Mouse (Mus musculus) olfactory bulb, adult 2 months (tissue): ENCODE measurements around the gene Clmp. TPM values are rescaled to one million over a fixed set of nuclear protein-coding genes. Genes with fewer than 3 reads are reported as not detected.

Experiments
- H3K27ac ChIP-seq: fragments of 200-500 bp; 2 replicates; pipeline ENCODE4 v1.5.1; 2012; ENCODE audit warnings: low read depth, low read length; ENCODE audit not compliant: insufficient read depth
- H3K4me1 ChIP-seq: fragments of 200-500 bp; 2 replicates; pipeline ENCODE4 v1.6.1; 2012; ENCODE audit warnings: low read length; ENCODE audit not compliant: control insufficient read depth, insufficient read depth
- H3K4me3 ChIP-seq: fragments of 200-500 bp; 2 replicates; pipeline ENCODE4 v1.5.1; 2012; ENCODE audit warnings: mild to moderate bottlenecking, low read depth, low read length, moderate library complexity; ENCODE audit not compliant: insufficient read depth
- CTCF ChIP-seq: fragments of 200-500 bp; IDR thresholded peaks from 2 replicates; pipeline ENCODE4 v1.5.1; 2012; ENCODE audit warnings: low read depth, mild to moderate bottlenecking, low read length, moderate library complexity; ENCODE audit not compliant: insufficient read depth
- POLR2A ChIP-seq: fragments of 200-500 bp; IDR thresholded peaks from 2 replicates; pipeline ENCODE4 v1.6.1; 2012; ENCODE audit warnings: mild to moderate bottlenecking, low read depth, low read length, moderate library complexity; ENCODE audit not compliant: insufficient read depth
- WGBS: fragments of 180-500 bp; shearing (Covaris S2); methylation state at CpG from one replicate; pipeline ENCODE4 v1.1.7; 2018; 5-methylcytosine and 5-hydroxymethylcytosine counted together
- polyA plus RNA-seq: library from polyadenylated mRNA; stranded (reverse); fragments of >200 nt; gene quantifications from 2 replicates; pipeline ENCODE4 v1.2.4, GENCODE M21; 2012; ENCODE audit warnings: low replicate concordance; ENCODE audit not compliant: missing spikeins, insufficient read depth, insufficient read length

Gene Clmp
- polyA plus RNA-seq, 1 experiment, result not detected

DNA sequence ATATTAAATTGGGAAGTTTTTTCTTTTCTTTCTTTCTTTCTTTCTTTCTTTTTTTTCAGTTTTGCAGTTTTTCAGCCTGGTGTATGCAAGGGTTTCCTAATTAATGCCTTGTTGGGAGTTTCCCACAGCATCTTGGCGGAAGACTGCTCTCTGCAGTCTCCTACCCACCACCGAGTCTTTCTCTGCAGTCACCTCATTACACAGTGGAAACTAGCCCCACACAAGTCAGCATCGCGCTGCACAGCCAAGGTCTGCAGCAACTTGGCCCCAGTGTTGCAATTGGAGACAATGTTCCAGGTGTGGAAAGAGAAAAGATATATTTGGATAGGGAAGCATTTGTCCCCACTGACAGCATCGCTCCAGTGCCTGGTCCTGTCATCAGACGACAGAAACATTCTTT is 35.8 kb upstream of the Clmp start:
- 43% methylated on average over 6 of the region's 6 CpGs for WGBS
- no peaks in the 10 kb centered on the region for H3K4me1 ChIP-seq
- no peak overlapping the region for H3K27ac ChIP-seq
- TF ChIP-seq POLR2A (no peak), CTCF (no peak)
- no peak overlapping the region for H3K4me3 ChIP-seq

DNA sequence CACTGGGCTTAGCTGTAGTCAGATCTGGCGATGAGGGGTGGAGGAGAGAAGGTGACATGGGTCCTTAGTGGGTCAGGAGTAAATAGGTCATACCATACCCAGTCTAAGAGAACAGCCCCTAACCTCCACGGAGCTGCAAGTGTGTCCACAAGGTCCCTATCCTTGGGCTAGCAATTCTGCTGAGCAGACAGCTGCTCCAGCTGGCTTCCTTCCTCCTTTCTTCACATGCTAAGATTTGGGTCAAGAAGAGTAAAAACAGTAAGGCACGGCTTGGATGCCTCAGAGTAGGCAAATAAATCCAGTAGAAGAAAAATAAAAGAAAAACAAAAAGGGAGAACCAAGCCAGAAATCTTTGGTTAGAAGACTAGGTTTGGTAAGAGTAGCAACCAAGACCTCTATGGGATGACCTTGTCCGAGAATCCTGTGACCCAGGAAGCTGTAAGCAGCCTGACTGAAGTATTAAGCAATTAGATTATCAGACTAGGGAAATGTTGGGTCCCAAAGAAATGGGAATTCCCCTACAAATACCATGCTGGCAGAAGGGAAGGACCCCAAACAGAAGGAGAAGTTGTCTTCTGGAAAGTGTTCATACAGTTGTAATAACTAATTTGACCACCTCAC is 34.4 kb upstream of the Clmp start:
- WGBS, result 74% methylated on average over 4 of the region's 4 CpGs
- Histone ChIP-seq H3K4me1 (no peaks in the 10 kb centered on the region), H3K4me3 (no peak overlapping the region), H3K27ac (no peak overlapping the region)
- TF ChIP-seq POLR2A (no peak), CTCF (no peak)

DNA sequence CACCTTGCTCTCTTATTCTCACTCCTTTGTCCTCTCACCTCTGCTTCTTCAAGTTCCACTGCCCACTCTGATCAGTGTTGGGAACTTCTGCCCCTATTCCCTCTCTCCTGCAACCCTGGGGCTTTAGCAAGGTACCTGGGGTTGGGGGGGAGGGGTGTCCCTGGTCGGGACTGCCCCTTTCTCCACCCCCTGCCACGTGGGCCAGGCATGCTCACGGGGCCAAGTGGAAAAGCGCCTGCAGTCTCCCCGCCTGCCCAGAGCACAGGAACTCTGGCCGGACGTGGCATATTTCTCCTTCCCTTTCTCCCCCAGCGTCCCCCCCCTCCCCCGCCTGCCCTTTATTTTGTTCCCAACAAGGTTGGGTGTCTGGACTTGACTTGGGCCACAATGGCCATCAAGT is 33.0 kb upstream of the Clmp start:
- Histone ChIP-seq H3K4me1 (no peaks in the 10 kb centered on the region), H3K4me3 (no peak overlapping the region), H3K27ac (no peak overlapping the region)
- 55% methylated on average over 9 of the region's 9 CpGs for WGBS
- TF ChIP-seq POLR2A (no peak), CTCF (no peak)

DNA sequence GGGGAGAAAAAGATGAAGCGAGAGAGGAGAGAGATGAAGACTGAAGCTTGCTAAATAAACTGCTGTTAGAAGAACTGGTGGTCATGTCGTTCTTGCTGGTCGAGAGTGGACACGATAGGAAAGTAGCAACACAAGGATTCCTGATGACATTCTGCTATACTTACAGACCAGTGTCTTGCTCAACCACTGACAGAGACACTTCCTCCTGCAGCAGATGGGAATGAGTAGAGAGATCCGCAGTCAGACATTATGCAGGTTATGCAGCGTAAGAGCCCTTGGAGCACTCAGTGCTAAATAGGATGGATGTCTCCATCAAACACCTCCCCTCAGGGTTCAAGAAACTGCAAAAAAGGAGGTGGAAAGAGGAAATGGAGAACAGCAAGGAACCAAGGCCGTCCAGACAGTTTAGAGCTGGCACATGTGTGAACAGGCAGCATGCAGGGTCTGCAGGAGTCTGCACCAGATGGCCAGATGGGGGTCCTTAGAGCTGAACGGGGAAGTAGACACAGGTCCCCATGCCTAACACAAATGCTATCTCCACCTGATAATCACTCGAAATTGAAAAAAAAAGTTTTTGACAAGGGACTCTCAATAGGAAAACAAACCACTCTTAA is 19.5 kb upstream of the Clmp start:
- 83% methylated on average over 9 of the region's 9 CpGs for WGBS
- Histone ChIP-seq H3K27ac (no peak overlapping the region), H3K4me1 (peaks cover under 1% of the 10 kb centered on the region; the same call in 1 of the 2 replicates), H3K4me3 (no peak overlapping the region)
- TF ChIP-seq CTCF, result no peak
- TF ChIP-seq POLR2A, result no peak

DNA sequence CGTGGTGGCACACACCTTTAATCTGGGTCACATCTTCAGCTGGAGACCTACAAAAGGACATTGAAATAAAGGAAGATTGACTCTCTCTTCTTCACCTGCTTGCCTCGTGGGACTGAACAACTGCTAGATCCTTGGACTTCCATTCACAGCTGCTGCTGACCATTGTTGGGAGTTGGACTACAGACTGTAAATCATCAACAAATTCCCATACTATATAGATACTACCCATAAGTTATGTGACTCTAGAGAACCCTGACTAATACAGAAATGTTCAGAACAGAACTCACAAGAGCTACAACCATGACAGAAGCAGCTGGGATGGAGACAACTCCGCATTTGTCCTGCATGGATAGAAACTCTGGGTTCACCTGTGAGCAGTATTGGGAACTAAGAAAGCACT is 15.4 kb upstream of the Clmp start, which contains the start of gene Gm21915:
TSS of gene Gm21915 (plus strand) at position 301 of the 400 bp plus-strand sequence.
- Histone ChIP-seq H3K4me3 (no peak within 1 kb of the TSS), H3K27ac (no peak within 1 kb of the TSS), H3K4me1 (peaks cover 8% of the 10 kb centered on the region; the same call in 1 of the 2 replicates)
- TF ChIP-seq POLR2A (no peak), CTCF (no peak)
- 91% methylated on average over 3 of the region's 3 CpGs for WGBS

DNA sequence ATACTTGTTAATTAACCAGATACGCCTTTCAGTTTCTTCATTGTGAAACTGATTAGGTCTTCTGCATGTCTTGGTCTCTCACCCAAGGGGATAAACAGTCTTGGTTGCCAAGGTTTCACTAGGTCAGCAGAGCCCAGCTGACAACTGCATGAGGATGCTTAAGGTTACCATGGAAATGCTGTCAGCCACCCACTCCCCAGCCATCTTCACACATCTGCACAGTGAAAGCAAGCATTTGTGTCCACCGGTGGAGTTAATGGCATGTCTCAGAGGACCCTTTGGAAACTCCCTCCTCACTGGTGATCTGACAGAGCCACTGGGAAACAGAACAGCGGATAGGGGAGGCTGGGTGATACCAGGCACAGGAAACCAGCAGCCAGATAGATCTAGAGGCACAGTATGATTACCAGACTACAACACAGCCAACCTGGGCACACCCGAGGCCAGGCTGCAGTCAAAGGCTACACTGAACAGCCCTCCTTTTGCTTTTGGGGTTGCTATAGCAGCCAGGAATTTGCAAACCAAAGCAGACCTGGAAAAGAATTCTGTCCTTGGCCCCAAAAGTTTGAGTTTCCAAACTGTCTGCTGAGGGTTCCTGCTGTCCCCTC is 14.3 kb upstream of the Clmp start:
- no peak overlapping the region for H3K27ac ChIP-seq
- 36% methylated on average over 4 of the region's 4 CpGs for WGBS
- H3K4me3 ChIP-seq, result no peak overlapping the region
- H3K4me1 ChIP-seq, result peaks cover 15% of the 10 kb centered on the region
- TF ChIP-seq CTCF, result no peak
- no peak for TF ChIP-seq POLR2A

DNA sequence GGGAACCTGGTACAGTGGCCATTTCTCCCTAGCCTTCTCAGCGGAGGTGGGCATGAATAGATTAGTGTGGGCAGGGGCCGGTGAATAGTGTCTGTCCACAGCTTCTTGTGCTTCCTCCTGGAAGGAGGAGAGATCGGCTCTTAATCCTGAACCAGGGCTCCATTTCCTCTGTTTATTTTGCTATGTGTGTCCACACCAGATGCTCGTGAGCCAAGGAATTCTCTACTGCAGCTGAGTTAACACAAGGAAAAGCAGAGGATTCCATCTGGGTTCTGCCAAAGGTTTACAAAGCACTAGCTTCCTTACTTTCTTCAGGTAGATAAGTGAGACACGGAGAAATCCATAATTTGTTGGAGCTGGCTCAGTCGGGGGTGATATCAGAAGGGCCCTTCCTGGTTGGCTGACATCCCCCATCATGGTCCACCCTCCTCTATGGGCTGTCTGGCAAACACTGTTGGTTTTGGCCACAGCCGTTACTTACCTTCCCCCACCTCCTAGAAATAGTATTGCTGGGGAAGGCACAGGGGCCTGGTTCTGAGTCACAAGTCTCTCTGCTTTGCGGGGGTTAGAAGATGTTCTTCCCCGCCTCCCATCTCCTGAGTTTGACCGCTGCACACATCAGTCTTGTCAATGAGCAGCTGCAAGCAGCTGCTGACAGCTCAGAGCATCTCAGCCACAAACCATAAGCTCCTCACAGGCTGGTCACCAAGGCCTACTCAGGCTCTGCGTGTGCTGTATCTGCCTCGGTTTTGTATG is 10.4 kb upstream of the Clmp start:
- WGBS, result 58% methylated on average over 12 of the region's 12 CpGs
- Histone ChIP-seq H3K4me3 (no peak overlapping the region), H3K4me1 (peaks cover 15% of the 10 kb centered on the region), H3K27ac (no peak overlapping the region)
- TF ChIP-seq CTCF (no peak), POLR2A (no peak)

DNA sequence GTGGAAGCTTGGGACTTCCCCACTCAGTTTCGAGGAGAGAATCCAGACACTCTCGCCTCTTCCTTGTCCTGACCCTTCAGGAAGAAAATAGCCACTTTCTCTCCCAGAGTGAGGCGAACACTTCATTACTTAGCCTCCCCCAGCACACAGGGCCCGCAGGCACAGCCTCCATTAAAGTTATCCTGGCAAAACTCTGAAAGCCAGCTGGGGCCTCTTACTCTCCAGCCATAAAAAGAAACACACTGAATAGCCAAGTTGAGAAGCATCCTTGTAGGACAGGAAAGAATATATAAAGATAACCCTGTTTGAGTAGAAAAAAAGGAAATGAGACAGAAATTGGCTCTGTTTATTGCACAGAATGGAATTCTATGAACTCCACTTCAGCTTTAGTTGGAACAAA is 7.1 kb upstream of the Clmp start:
- H3K4me1 ChIP-seq, result peaks cover 10% of the 10 kb centered on the region
- H3K27ac ChIP-seq, result no peak overlapping the region
- no peak overlapping the region for H3K4me3 ChIP-seq
- 79% methylated on average over 4 of the region's 4 CpGs for WGBS
- TF ChIP-seq CTCF, result no peak
- no peak for TF ChIP-seq POLR2A
